Mouse (Mus musculus) testis, adult 2 months (tissue): ENCODE results near the gene Cyth1.

Experiments
- CTCF ChIP-seq: fragments of 200-500 bp; IDR thresholded peaks from 2 replicates; pipeline ENCODE4 v1.5.1; 2012; ENCODE audit warnings: low read depth, mild to moderate bottlenecking, inconsistent platforms, low read length, moderate library complexity; ENCODE audit not compliant: control insufficient read depth, insufficient read depth, insufficient replicate concordance
- POLR2A ChIP-seq: fragments of 200-500 bp; IDR thresholded peaks from 2 replicates; pipeline ENCODE4 v1.6.1; 2012; ENCODE audit warnings: low read depth, mild to moderate bottlenecking, inconsistent platforms, low read length, moderate library complexity; ENCODE audit not compliant: control insufficient read depth

DNA sequence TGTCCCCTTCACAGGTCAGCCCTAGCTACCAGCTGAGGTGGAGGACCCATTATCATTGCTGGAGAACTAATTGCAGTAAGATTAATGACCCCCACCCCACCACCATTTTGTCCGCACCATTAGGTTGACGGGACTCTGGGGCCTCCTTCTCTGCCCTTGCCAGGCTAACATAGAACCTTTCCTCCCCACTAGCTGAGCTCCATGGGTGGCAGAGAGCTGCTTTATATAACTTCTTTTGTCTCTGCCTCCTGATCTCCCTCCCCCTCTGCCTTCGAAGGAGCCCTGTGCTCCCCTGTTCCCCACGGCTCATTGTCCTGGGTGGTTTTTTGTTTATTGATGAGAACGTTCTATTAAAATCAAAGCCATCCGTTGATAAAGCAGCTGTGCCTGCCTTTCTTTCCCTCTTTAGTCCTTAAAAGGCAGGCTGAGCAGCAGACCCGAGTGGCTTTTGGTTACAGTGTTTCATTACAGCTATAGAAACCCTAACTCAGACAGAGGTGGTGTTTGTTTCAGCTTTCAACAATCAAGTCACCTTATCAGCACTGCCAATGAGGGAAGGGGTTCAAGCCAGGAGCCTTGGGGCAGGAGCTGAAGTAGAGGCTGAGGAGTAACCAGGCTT lies 105.7 kb downstream of the Cyth1 start:
- TF ChIP-seq CTCF: no peak
- TF ChIP-seq POLR2A: no peak
